ENCODE assay signal across 8 mouse cellular contexts in the genomic region with DNA sequence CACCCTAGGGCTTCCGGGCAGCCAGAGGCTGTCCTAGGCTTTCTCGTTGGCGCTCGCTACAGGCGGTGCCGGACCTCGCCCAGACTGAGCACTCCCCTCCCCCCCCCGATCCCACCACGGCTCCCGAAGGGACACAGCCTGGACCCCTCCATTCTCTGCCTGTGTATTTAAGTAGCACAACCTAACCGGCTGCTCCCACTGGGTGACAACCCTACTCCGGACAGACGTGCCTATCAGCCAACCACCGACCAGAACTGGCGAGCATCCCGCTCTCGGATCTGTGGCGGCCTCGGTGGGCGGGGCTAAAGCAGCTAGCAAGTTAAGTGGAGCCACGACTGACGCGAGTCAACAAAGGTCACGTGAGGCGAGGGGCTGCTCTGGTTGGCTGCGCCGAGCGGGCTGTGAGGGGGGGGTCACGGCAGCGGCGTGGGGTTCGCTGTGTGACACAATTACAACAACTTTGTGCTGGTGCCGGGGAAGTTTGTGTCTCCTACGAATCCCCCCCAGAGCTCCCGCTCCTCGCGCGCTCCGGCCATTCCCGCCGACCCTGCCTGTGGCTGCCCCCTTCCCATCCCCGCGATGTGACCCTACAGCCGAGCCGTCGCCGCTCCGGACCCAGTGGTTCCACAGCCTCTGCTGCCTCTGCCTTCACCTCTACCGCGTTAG. TPM values are rescaled to one million over a fixed set of nuclear protein-coding genes. Genes with fewer than 3 reads are reported as not detected.
A peak's percentile ranks its signal among the peaks of the same experiment; 100 is the strongest.
DNase-seq lines count a peak whose midpoint lies in the region; ATAC-seq and TF ChIP-seq lines count a peak whose summit lies in the region.

A gene (plus strand): TSS at position 384 of the 666 bp plus-strand sequence.

- H3K4me1 ChIP-seq in heart, embryonic 12.5 days (replicated peaks): no peaks in the 10 kb centered on the region
- H3K4me1 ChIP-seq in kidney, postnatal 0 days (replicated peaks; ENCODE audit: insufficient read depth, low read length): no peaks in the 10 kb centered on the region
- H3K4me1 ChIP-seq in liver, embryonic 11.5 days (replicated peaks; ENCODE audit: control insufficient read depth, insufficient read depth, low read length): no peaks in the 10 kb centered on the region
- no peaks in the 10 kb centered on the region for H3K4me1 ChIP-seq in stomach, embryonic 14.5 days (ENCODE audit: control insufficient read depth, insufficient read depth, low read length)

- peak; percentile 97 for DNase-seq in CD4-positive helper T cell, adult 2 months (ENCODE audit: low read depth, low spot score)
- peak; percentile 99 for DNase-seq in brain, embryonic 18.5 days (ENCODE audit: low read depth, low spot score)
- DNase-seq in kidney, postnatal 0 days (ENCODE audit: low spot score): peak; percentile 98
- peak; percentile 91 for DNase-seq in liver, embryonic 11.5 days (ENCODE audit: low spot score)
- peak; percentile 95 for DNase-seq in naive thymus-derived CD4-positive, alpha-beta T cell, adult 2 months (ENCODE audit: low read depth)

- H3K27me3 ChIP-seq in heart, embryonic 12.5 days (replicated peaks): no peaks in the 10 kb centered on the region
- H3K27me3 ChIP-seq in kidney, postnatal 0 days (ENCODE audit: insufficient read depth, low read length): no peaks in the 10 kb centered on the region
- H3K27me3 ChIP-seq in liver, embryonic 11.5 days (replicated peaks; ENCODE audit: control insufficient read depth, insufficient read depth, low read length): no peaks in the 10 kb centered on the region
- H3K27me3 ChIP-seq in stomach, embryonic 14.5 days (ENCODE audit: control insufficient read depth, insufficient read depth, low read length): no peaks in the 10 kb centered on the region

- no peaks in the 10 kb centered on the region for H3K36me3 ChIP-seq in heart, embryonic 12.5 days
- no peaks in the 10 kb centered on the region for H3K36me3 ChIP-seq in kidney, postnatal 0 days (ENCODE audit: insufficient read depth, low read length)
- H3K36me3 ChIP-seq in liver, embryonic 11.5 days (ENCODE audit: control insufficient read depth, insufficient read depth, low read length): no peaks in the 10 kb centered on the region
- no peaks in the 10 kb centered on the region for H3K36me3 ChIP-seq in stomach, embryonic 14.5 days (ENCODE audit: control insufficient read depth, insufficient read depth, low read length)

- H3K9ac ChIP-seq in heart, embryonic 12.5 days: peak within 1 kb of the TSS; percentile 91
- peak within 1 kb of the TSS; percentile 94 for H3K9ac ChIP-seq in kidney, postnatal 0 days (ENCODE audit: low read depth, low read length)
- peak within 1 kb of the TSS; percentile 90 for H3K9ac ChIP-seq in liver, embryonic 11.5 days (ENCODE audit: low read depth, low read length)
- H3K9ac ChIP-seq in stomach, embryonic 14.5 days (replicated peaks; ENCODE audit: low read depth, low read length): peak within 1 kb of the TSS; percentile 85

- 0 out of 2 replicates have a peak, but pooled peaks have one; percentile 0 for TF ChIP-seq CTCF in kidney, postnatal 0 days (IDR thresholded peaks at IDR 0.05; ENCODE audit: low read depth)

- H3K4me2 ChIP-seq in heart, embryonic 12.5 days: peak within 1 kb of the TSS; percentile 74
- peak within 1 kb of the TSS; percentile 80 for H3K4me2 ChIP-seq in kidney, postnatal 0 days (ENCODE audit: low read length)
- H3K4me2 ChIP-seq in liver, embryonic 11.5 days: peak within 1 kb of the TSS; percentile 70
- H3K4me2 ChIP-seq in stomach, embryonic 14.5 days (replicated peaks; ENCODE audit: low read depth, low read length): peak within 1 kb of the TSS; percentile 49

- 0% methylated on average over 42 of the region's 50 CpGs for WGBS in heart, embryonic 12.5 days
- WGBS in kidney, postnatal 0 days: 0% methylated on average over 49 of the region's 50 CpGs
- WGBS in liver, embryonic 11.5 days: 1% methylated on average over 49 of the region's 50 CpGs
- WGBS in stomach, embryonic 14.5 days: 1% methylated on average over 49 of the region's 50 CpGs

- H3K4me3 ChIP-seq in heart, embryonic 12.5 days: peak within 1 kb of the TSS; percentile 75
- peak within 1 kb of the TSS; percentile 82 for H3K4me3 ChIP-seq in kidney, postnatal 0 days (replicated peaks; ENCODE audit: low read depth, low read length)
- H3K4me3 ChIP-seq in liver, embryonic 11.5 days (ENCODE audit: low read depth, low read length): peak within 1 kb of the TSS; percentile 82
- peak within 1 kb of the TSS; percentile 76 for H3K4me3 ChIP-seq in stomach, embryonic 14.5 days (ENCODE audit: low read depth, low read length)

- H3K27ac ChIP-seq in heart, embryonic 12.5 days (ENCODE audit: poor library complexity, severe bottlenecking): peak within 1 kb of the TSS; percentile 98
- peak within 1 kb of the TSS; percentile 98 for H3K27ac ChIP-seq in kidney, postnatal 0 days
- H3K27ac ChIP-seq in liver, embryonic 11.5 days (ENCODE audit: low read depth, low read length): peak within 1 kb of the TSS; percentile 93
- peak within 1 kb of the TSS; percentile 98 for H3K27ac ChIP-seq in stomach, embryonic 14.5 days (ENCODE audit: low read length)

- H3K9me3 ChIP-seq in heart, embryonic 12.5 days (replicated peaks): no peaks in the 10 kb centered on the region
- no peaks in the 10 kb centered on the region for H3K9me3 ChIP-seq in kidney, postnatal 0 days (replicated peaks; ENCODE audit: low read length)
- no peaks in the 10 kb centered on the region for H3K9me3 ChIP-seq in liver, embryonic 11.5 days (ENCODE audit: control insufficient read depth, low read length)
- H3K9me3 ChIP-seq in stomach, embryonic 14.5 days (ENCODE audit: control insufficient read depth, low read depth, low read length): no peaks in the 10 kb centered on the region

- peak; percentile 90 for ATAC-seq in erythroid progenitor cell, adult 5-6 weeks (replicated peaks; ENCODE audit: low FRiP score, poor library complexity, severe bottlenecking)
- peak; percentile 96 for ATAC-seq in heart, embryonic 12.5 days (ENCODE audit: insufficient number of reproducible peaks, low FRiP score)
- ATAC-seq in kidney, postnatal 0 days (replicated peaks; ENCODE audit: low FRiP score, low read depth): peak; percentile 99
- ATAC-seq in liver, embryonic 11.5 days (replicated peaks; ENCODE audit: low FRiP score): peak; percentile 96
- peak; percentile 99 for ATAC-seq in stomach, embryonic 14.5 days (ENCODE audit: insufficient number of reproducible peaks, insufficient read depth, low FRiP score, low read depth)

RNA-seq across cellular contexts. Expression of the gene that starts here (rescaled TPM):
- total RNA-seq in erythroid progenitor cell, adult 5-6 weeks (2015; ENCODE audit: low replicate concordance): 64.9 and 99.3 TPM in 2 replicates
- total RNA-seq in erythroid progenitor cell, adult 5-6 weeks (2017; ENCODE audit: low replicate concordance): 83.0 and 101 TPM in 2 replicates
- 25.2 and 25.5 TPM in 2 replicates for polyA plus RNA-seq in heart, embryonic 12.5 days (2016; fragmentation: Nextera tagmentation; extraction: Ambion mirVana)
- 14.0 and 15.3 TPM in 2 replicates for polyA plus RNA-seq in kidney, postnatal 0 days (2015; fragmentation: Nextera tagmentation; extraction: Ambion mirVana)
- 22.8 and 25.5 TPM in 2 replicates for polyA plus RNA-seq in liver, embryonic 11.5 days (2014; fragmentation: Nextera tagmentation; extraction: Ambion mirVana)
- polyA plus RNA-seq in stomach, embryonic 14.5 days (2014; fragmentation: Nextera tagmentation; extraction: Ambion mirVana): 26.0 and 33.4 TPM in 2 replicates

Comparison
In these comparisons a context has a peak if more than half of its experiments do, and no peak if none do; other contexts are left out.
1. Peak in every context shown above with its lines: DNase-seq, ATAC-seq, H3K4me3 ChIP-seq and H3K27ac ChIP-seq.